ENCODE assay signal across 8 mouse cellular contexts in the genomic region with DNA sequence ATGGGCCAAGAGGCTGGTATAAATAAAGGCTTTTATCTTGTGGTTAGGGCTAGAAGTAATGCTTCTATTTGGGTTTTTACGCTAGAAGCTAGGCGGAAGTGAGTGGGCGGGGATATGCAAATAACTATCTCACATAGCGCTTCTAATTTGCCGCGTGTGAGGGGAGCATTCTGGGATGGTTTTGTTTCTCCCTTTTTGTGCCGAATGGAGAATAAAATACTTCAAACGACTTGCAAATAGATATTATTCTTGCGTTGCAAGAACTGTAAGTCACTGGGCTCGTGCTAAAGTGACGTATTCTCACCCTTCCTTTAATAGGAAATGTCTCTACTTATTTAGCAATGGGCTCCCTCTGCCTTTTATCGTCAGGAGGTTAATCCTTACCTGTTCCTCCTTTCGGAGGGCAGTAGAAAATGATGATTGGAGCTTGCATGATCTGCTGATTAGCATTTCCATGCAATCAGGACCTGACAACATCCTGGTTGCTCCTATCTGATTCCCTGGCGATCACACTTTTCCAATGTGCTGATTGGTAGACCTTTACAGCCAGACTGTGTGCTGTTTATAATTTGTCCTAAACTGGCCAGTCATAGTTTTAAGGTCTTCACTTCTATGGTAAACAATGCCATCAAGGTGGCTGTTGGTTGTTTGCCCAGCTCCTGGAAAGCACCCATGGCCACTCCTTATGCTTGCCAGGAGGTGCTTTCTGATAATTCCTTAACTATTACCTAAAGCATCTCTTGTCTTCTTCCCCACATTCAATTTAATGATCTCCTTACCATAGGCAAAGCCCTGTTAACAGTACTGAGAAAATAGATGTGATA. TPM values are rescaled to one million over a fixed set of nuclear protein-coding genes. Genes with fewer than 3 reads are reported as not detected.
A peak's percentile ranks its signal among the peaks of the same experiment; 100 is the strongest.
DNase-seq lines count a peak whose midpoint lies in the region; ATAC-seq and TF ChIP-seq lines count a peak whose summit lies in the region.

No protein-coding gene starts in this region.

- in situ Hi-C loops in ES-E14 (cut with MboI; ENCODE audit: low sequenced_read_pairs in 2 of 2, unreplicated experiment in 2 of 2), result no loop called here

- H3K4me1 ChIP-seq in ES-E14 (ENCODE audit: control insufficient read depth in 2 of 2, insufficient read depth in 2 of 2, low read length in 2 of 2, poor library complexity in 1 of 2), result peaks cover 0 to 12% of the 10 kb centered on the region in 2 experiments; a peak in 2 of 4 replicates
- peaks cover 31% of the 10 kb centered on the region for H3K4me1 ChIP-seq in forebrain, embryonic 12.5 days
- H3K4me1 ChIP-seq in neural tube, embryonic 14.5 days (ENCODE audit: control insufficient read depth, insufficient read depth, low read length), result peaks cover 15% of the 10 kb centered on the region

- no peaks in the 10 kb centered on the region for H3K36me3 ChIP-seq in ES-E14 (ENCODE audit: control insufficient read depth, insufficient read depth, low read length, poor library complexity, severe bottlenecking)
- H3K36me3 ChIP-seq in forebrain, embryonic 12.5 days (replicated peaks), result no peaks in the 10 kb centered on the region
- H3K36me3 ChIP-seq in neural tube, embryonic 14.5 days (ENCODE audit: control insufficient read depth, insufficient read depth, low read length), result no peaks in the 10 kb centered on the region

- intact Hi-C loops in heart, postnatal 14 days (cut with DNase I), result no loop called here

- WGBS in forebrain, embryonic 12.5 days, result under 1% methylated on average over 14 of the region's 14 CpGs
- WGBS in neural tube, embryonic 14.5 days, result 0% methylated on average over 14 of the region's 14 CpGs

- H3K4me3 ChIP-seq in ES-E14 (ENCODE audit: insufficient read depth in 1 of 2, low read depth in 1 of 2, low read length in 2 of 2, poor library complexity in 1 of 2, severe bottlenecking in 1 of 2), result peak overlapping the region in 1 of 2 experiments; percentile 1; a peak in 2 of 4 replicates
- H3K4me3 ChIP-seq in forebrain, embryonic 12.5 days (replicated peaks), result peak overlapping the region; percentile 22
- peak overlapping the region; percentile 30 for H3K4me3 ChIP-seq in neural tube, embryonic 14.5 days (ENCODE audit: low read depth, low read length)

- no peaks in the 10 kb centered on the region for H3K9me3 ChIP-seq in ES-E14 (ENCODE audit: control insufficient read depth, insufficient read depth, low read depth, low read length)
- no peaks in the 10 kb centered on the region for H3K9me3 ChIP-seq in forebrain, embryonic 12.5 days
- H3K9me3 ChIP-seq in neural tube, embryonic 14.5 days (ENCODE audit: control insufficient read depth, low read length), result no peaks in the 10 kb centered on the region

- DNase-seq in ES-E14 (ENCODE audit: low read depth, low spot score), result peak; percentile 93
- peak; percentile 95 for DNase-seq in c-Kit-positive CD71-positive TER-119-positive erythroid progenitor cells, embryonic 14.5 days (ENCODE audit: low spot score)
- DNase-seq in heart, postnatal 14 days, result peak; percentile 76 to 84
- peak; percentile 80 to 88 for DNase-seq in kidney, postnatal 4 days
- DNase-seq in lung, adult 18-20 months, result peak; percentile 84 to 91
- DNase-seq in telencephalon, adult 2 months (ENCODE audit: low read depth, low spot score), result peak; percentile 97

- H3K4me2 ChIP-seq in forebrain, embryonic 12.5 days, result peak overlapping the region; percentile 48
- peak overlapping the region; percentile 55 for H3K4me2 ChIP-seq in neural tube, embryonic 14.5 days (ENCODE audit: low read depth, low read length)

- peak; percentile 66 for ATAC-seq in forebrain, embryonic 12.5 days (ENCODE audit: low FRiP score)
- ATAC-seq in neural tube, embryonic 14.5 days (ENCODE audit: low read depth), result peak; percentile 75

- no peak overlapping the region; the same call in 1 of the 2 replicates for H3K27ac ChIP-seq in ES-E14 (ENCODE audit: insufficient read depth, low read depth, low read length, poor library complexity, severe bottlenecking)
- H3K27ac ChIP-seq in forebrain, embryonic 12.5 days, result peak overlapping the region; percentile 94
- H3K27ac ChIP-seq in neural tube, embryonic 14.5 days (ENCODE audit: low read depth, low read length), result peak overlapping the region; percentile 98

- peak overlapping the region; percentile 63; the same call in 1 of the 2 replicates for H3K9ac ChIP-seq in ES-E14 (ENCODE audit: insufficient read depth, low read depth, low read length, poor library complexity, severe bottlenecking)
- peak overlapping the region; percentile 55 for H3K9ac ChIP-seq in forebrain, embryonic 12.5 days
- H3K9ac ChIP-seq in neural tube, embryonic 14.5 days (replicated peaks; ENCODE audit: low read depth, low read length), result peak overlapping the region; percentile 78

- H3K27me3 ChIP-seq in forebrain, embryonic 12.5 days, result no peaks in the 10 kb centered on the region
- no peaks in the 10 kb centered on the region for H3K27me3 ChIP-seq in neural tube, embryonic 14.5 days (ENCODE audit: control insufficient read depth, insufficient read depth, low read length)

TF ChIP-seq in ES-E14, 5 proteins besides CTCF, POLR2A, EP300 and RAD21:
- TF ChIP-seq ZC3H11A (IDR thresholded peaks at IDR 0.05; ENCODE audit: borderline replicate concordance, low read depth, low read length), result no peak
- TF ChIP-seq MAFK (IDR thresholded peaks at IDR 0.05; ENCODE audit: insufficient read depth, low read depth, low read length), result peak; percentile 55
- peak; percentile 53; the same call in 1 of the 2 replicates for TF ChIP-seq CHD2 (IDR thresholded peaks at IDR 0.05; ENCODE audit: low read depth, low read length)
- peak; percentile 86 for TF ChIP-seq HCFC1 (IDR thresholded peaks at IDR 0.05; ENCODE audit: borderline replicate concordance, insufficient read depth, low read length)

RNA-seq across cellular contexts. Expression of a gene that starts 2.7 kb away (rescaled TPM):
- total RNA-seq in ES-E14 (2012; rRNA removed), result 38.6 and 38.8 TPM in 2 replicates
- polyA plus RNA-seq in forebrain, embryonic 12.5 days (2016; fragmentation: Nextera tagmentation; extraction: Ambion mirVana), result 53.4 and 56.9 TPM in 2 replicates
- 1 to 10 TPM; 5.2 to 5.4 TPM for total RNA-seq in heart, postnatal 14 days (2021)
- 24.7 and 27.7 TPM in 2 replicates for polyA plus RNA-seq in neural tube, embryonic 14.5 days (2014; fragmentation: Nextera tagmentation; extraction: Ambion mirVana)

RNA-seq across cellular contexts. Expression of a gene that starts 13.8 kb away (rescaled TPM):
- 4.5 and 6.2 TPM in 2 replicates for total RNA-seq in ES-E14 (2012; rRNA removed)
- polyA plus RNA-seq in forebrain, embryonic 12.5 days (2016; fragmentation: Nextera tagmentation; extraction: Ambion mirVana), result 7.4 and 11.1 TPM in 2 replicates
- total RNA-seq in heart, postnatal 14 days (2021), result 10 to 100 TPM; 15.9 to 16.2 TPM
- polyA plus RNA-seq in neural tube, embryonic 14.5 days (2014; fragmentation: Nextera tagmentation; extraction: Ambion mirVana), result 16.1 and 17.7 TPM in 2 replicates

RNA-seq across cellular contexts. Expression of a gene that starts 15.0 kb away (rescaled TPM):
- total RNA-seq in ES-E14 (2012; rRNA removed), result 7.1 and 9.0 TPM in 2 replicates
- polyA plus RNA-seq in forebrain, embryonic 12.5 days (2016; fragmentation: Nextera tagmentation; extraction: Ambion mirVana), result 103 and 121 TPM in 2 replicates
- total RNA-seq in heart, postnatal 14 days (2021), result 10 to 100 TPM; 68.8 to 72.6 TPM
- polyA plus RNA-seq in neural tube, embryonic 14.5 days (2014; fragmentation: Nextera tagmentation; extraction: Ambion mirVana), result 337 and 385 TPM in 2 replicates

RNA-seq across cellular contexts. Expression of a gene that starts 21.7 kb away (rescaled TPM):
- 6.0 and 8.6 TPM in 2 replicates for total RNA-seq in ES-E14 (2012; rRNA removed)
- polyA plus RNA-seq in forebrain, embryonic 12.5 days (2016; fragmentation: Nextera tagmentation; extraction: Ambion mirVana), result 7.8 and 12.3 TPM in 2 replicates
- total RNA-seq in heart, postnatal 14 days (2021), result 100 to 1,000 TPM; 100 to 103 TPM
- polyA plus RNA-seq in neural tube, embryonic 14.5 days (2014; fragmentation: Nextera tagmentation; extraction: Ambion mirVana), result 6.5 and 9.4 TPM in 2 replicates

RNA-seq across cellular contexts. Expression of a gene that starts 27.8 kb away (rescaled TPM):
- total RNA-seq in ES-E14 (2012; rRNA removed), result 71.7 and 81.1 TPM in 2 replicates
- polyA plus RNA-seq in forebrain, embryonic 12.5 days (2016; fragmentation: Nextera tagmentation; extraction: Ambion mirVana), result 163 and 169 TPM in 2 replicates
- 1 to 10 TPM; 3.6 to 8.1 TPM for total RNA-seq in heart, postnatal 14 days (2021)
- 8.7 and 12.8 TPM in 2 replicates for polyA plus RNA-seq in neural tube, embryonic 14.5 days (2014; fragmentation: Nextera tagmentation; extraction: Ambion mirVana)
